Mouse (Mus musculus): ENCODE data around the gene Apbb2.

DNA sequence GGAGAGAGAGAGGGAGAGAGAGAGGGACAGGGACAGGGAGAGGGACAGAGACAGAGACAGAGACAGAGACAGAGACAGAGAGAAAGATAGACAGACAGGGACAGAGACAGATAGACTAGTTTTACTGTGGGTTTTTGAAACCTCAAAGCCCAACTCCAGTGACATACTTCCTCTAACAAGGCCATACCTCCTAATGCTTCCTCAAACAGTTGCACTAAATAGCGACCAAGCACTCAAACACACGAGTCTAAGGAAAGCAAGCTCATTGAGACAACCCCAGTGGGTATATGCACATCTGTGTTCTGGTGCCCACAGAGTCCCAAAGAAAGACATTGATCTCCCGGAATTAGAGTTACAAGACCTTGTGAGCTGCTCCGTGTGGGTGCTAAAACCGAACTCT lies 24.7 kb upstream of the Apbb2 start:
- TF ChIP-seq CTCF (IDR thresholded peaks at IDR 0.05; ENCODE audit: control insufficient read depth, insufficient read depth, insufficient read length) (no peak), USF1 (IDR thresholded peaks at IDR 0.05; ENCODE audit: low read depth) (no peak), MAX (IDR thresholded peaks at IDR 0.05) (no peak), CEBPB (IDR thresholded peaks at IDR 0.05; ENCODE audit: low read depth) (no peak), MYOD1 (IDR thresholded peaks at IDR 0.05; ENCODE audit: control insufficient read depth, insufficient read length, low read depth) (no peak), MYOG (IDR thresholded peaks at IDR 0.05; ENCODE audit: control insufficient read depth, extremely low read depth, insufficient read length) (no peak), FOSL1 (IDR thresholded peaks at IDR 0.05; ENCODE audit: insufficient read depth, low read length, poor library complexity, severe bottlenecking) (no peak)
